9 mouse cellular contexts compared by ENCODE assay signal in the genomic region with DNA sequence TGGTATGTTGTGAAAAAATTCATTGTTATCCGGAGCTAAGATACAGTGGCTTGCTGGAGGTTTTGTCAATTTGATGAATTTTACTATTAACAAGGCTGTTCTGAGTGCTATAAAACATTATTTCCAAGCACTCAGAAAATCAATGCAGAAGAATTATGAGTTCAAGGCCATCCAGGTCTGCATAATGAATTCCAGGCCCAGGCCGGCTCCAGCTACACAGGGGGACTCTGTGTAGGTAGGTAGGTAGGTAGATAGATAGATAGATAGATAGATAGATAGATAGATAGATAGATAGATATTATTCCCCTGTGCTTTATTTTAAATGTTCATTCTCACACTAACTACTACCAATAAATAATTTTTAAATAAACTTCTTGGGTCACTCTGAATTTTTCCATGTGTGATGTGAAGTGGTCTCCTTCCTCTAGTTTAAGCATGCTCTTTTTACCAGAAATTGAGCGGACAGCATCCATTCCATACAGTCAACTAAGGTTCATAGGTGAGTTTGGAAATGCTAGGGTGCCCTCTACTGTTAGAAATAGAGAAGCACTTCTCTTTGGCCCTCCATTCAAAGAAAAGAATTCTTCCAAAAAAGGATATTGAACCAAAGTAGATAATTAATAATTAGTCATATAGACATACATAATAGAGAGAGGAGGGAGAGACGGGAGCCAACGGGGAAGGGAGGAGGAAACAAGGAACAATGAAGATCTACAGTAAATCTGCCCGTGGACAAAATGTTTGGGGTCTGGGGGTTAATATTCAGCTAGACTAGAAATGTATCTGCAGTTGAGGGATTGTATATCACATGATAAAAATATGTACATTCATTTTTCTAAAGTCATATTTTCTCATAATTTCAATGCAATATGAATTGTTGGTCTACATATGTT.
A peak's percentile ranks its signal among the peaks of the same experiment; 100 is the strongest.
DNase-seq lines count a peak whose midpoint lies in the region; ATAC-seq and TF ChIP-seq lines count a peak whose summit lies in the region.
"Had no signal": no experiment of that assay in that cellular context is flagged by ENCODE, and none has a peak within 500 bp of the region (broad histone marks: within the 10 kb centered on the region; RNA-seq: fewer than 3 reads in every experiment).

No protein-coding gene starts in this region.

- H3K27me3 ChIP-seq in embryonic facial prominence, embryonic 14.5 days (replicated peaks; ENCODE audit: control insufficient read depth, insufficient read depth, low read length), result no peaks in the 10 kb centered on the region
- H3K27me3 ChIP-seq in midbrain, postnatal 0 days (ENCODE audit: insufficient read depth, low read length), result no peaks in the 10 kb centered on the region

- H3K9me3 ChIP-seq in embryonic facial prominence, embryonic 14.5 days (ENCODE audit: control insufficient read depth, low read length), result no peaks in the 10 kb centered on the region
- H3K9me3 ChIP-seq in midbrain, postnatal 0 days (ENCODE audit: low read length), result no peaks in the 10 kb centered on the region

- intact Hi-C loops in left cerebral cortex, adult 2 months (cut with DNase I), result loop anchor here (2.0 to 10.0 kb wide), 4 partner anchors 493 to 827 kb away; no protein-coding TSS in a partner anchor

- H3K27ac ChIP-seq in left cerebral cortex, adult 2 months, result no peak overlapping the region
- H3K27ac ChIP-seq in embryonic facial prominence, embryonic 14.5 days (replicated peaks; ENCODE audit: low read depth, low read length), result no peak overlapping the region
- H3K27ac ChIP-seq in midbrain, postnatal 0 days (ENCODE audit: low read depth, low read length), result no peak overlapping the region

- TF ChIP-seq CTCF in left cerebral cortex, adult 2 months (IDR thresholded peaks at IDR 0.05), result peak; percentile 79
- TF ChIP-seq CTCF in midbrain, postnatal 0 days (IDR thresholded peaks at IDR 0.05), result peak; percentile 87

- no peaks in the 10 kb centered on the region for H3K4me1 ChIP-seq in embryonic facial prominence, embryonic 14.5 days (ENCODE audit: control insufficient read depth, insufficient read depth, low read length)
- no peaks in the 10 kb centered on the region for H3K4me1 ChIP-seq in midbrain, postnatal 0 days (ENCODE audit: insufficient read depth, low read length)

- no peak overlapping the region for H3K4me2 ChIP-seq in embryonic facial prominence, embryonic 14.5 days (ENCODE audit: low read depth, low read length)
- no peak overlapping the region for H3K4me2 ChIP-seq in midbrain, postnatal 0 days (ENCODE audit: low read depth, low read length, poor library complexity, severe bottlenecking)

- H3K36me3 ChIP-seq in embryonic facial prominence, embryonic 14.5 days (ENCODE audit: control insufficient read depth, insufficient read depth, low read length), result no peaks in the 10 kb centered on the region
- no peaks in the 10 kb centered on the region for H3K36me3 ChIP-seq in midbrain, postnatal 0 days (ENCODE audit: insufficient read depth, low read length)

- no peak overlapping the region for H3K9ac ChIP-seq in embryonic facial prominence, embryonic 14.5 days (ENCODE audit: low read depth, low read length)
- no peak overlapping the region for H3K9ac ChIP-seq in midbrain, postnatal 0 days (replicated peaks; ENCODE audit: low read length, poor library complexity, severe bottlenecking)

- WGBS in embryonic facial prominence, embryonic 14.5 days, result 47% methylated on average over 6 of the region's 6 CpGs
- 47% methylated on average over 6 of the region's 6 CpGs for WGBS in midbrain, postnatal 0 days

- H3K4me3 ChIP-seq in left cerebral cortex, adult 2 months, result no peak overlapping the region
- no peak overlapping the region for H3K4me3 ChIP-seq in embryonic facial prominence, embryonic 14.5 days (ENCODE audit: low read depth, low read length)
- H3K4me3 ChIP-seq in midbrain, postnatal 0 days (ENCODE audit: low read depth, low read length), result no peak overlapping the region

- ATAC-seq in embryonic facial prominence, embryonic 14.5 days (ENCODE audit: low read depth), result no peak
- peak; percentile 58; the same call in 1 of the 2 replicates for ATAC-seq in midbrain, postnatal 0 days (ENCODE audit: low FRiP score)
- no peak for ATAC-seq in megakaryocyte-erythroid progenitor cell, adult 5-6 weeks (replicated peaks; ENCODE audit: low FRiP score, low TSS enrichment, poor library complexity, severe bottlenecking)

- no peak for DNase-seq in left cerebral cortex, adult 2 months (ENCODE audit: extremely low spot score in 1 of 2, low spot score in 2 of 2)
- no peak for DNase-seq in left cerebral cortex, adult 8-10 months (ENCODE audit: low spot score in 2 of 2)
- DNase-seq in MN1 (ENCODE audit: low spot score), result peak; percentile 38
- peak; percentile 29 for DNase-seq in embryonic facial prominence, embryonic 14.5 days (ENCODE audit: low spot score)
- peak; percentile 70 for DNase-seq in midbrain, postnatal 0 days (ENCODE audit: low spot score)
- no peak for DNase-seq in adrenal gland, postnatal 4 days (ENCODE audit: low spot score in 2 of 2)
- DNase-seq in adrenal gland, postnatal 14 days, result no peak
- DNase-seq: thymus, postnatal 25 days had no signal

Comparison
In these comparisons a context has a peak if more than half of its experiments do, and no peak if none do; other contexts are left out.
1. DNase-seq: peak in MN1 (single experiment), embryonic facial prominence, embryonic 14.5 days (single experiment) and midbrain, postnatal 0 days (single experiment); none in left cerebral cortex, adult 2 months (0 of 2), left cerebral cortex, adult 8-10 months (0 of 2), adrenal gland, postnatal 4 days (0 of 2) and adrenal gland, postnatal 14 days (single experiment).